Mouse (Mus musculus): ENCODE measurements at regions not wholly inside any gene's neighbourhood (a gene's known extent, or its start where the extent isn't known, plus 50 kb on each side); places are given as distances from the start of the nearest gene placed in this dataset.

DNA sequence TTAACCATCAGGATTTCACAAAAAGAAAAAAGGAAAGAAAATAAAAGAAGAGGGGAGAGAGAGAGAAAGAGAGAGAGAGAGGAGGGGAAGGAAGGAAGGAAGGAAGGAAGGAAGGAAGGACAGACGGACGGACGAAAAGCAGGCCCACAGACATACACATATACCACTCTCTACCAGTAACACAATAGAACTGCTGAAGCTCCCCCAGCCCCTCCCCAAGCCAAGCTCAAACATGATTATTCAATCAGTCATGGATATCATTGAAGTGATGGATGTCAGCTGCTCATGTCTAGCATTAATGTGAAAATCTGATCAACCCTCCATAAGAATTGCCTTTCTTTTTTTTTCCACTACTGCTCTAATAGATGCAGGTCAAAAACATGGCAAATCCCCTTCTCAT lies 161.2 kb downstream of the Mreg start:
- no peak for DNase-seq (ENCODE audit: extremely low spot score, low read depth, low spot score)

DNA sequence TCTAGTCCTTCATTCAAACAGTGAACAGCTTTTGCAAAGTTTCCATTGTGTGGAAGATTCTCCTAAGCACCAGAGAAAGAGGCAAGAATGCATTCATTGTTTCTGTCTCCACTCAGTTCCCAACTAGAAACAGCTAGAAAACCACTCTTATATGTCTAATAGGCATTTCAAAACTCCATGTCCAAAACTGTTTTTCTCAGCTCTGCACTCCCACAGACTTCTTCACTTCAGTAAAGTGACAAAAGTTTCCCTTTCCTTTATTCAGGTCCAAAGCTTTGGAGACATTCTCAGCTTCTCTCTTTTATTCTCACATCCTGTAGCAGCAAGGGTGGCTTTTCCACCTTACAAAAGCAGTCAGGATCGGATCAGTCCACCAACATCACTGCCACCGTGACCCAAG lies 166.0 kb downstream of the Mreg start:
- DNase-seq (ENCODE audit: extremely low spot score, low read depth, low spot score): no peak

DNA sequence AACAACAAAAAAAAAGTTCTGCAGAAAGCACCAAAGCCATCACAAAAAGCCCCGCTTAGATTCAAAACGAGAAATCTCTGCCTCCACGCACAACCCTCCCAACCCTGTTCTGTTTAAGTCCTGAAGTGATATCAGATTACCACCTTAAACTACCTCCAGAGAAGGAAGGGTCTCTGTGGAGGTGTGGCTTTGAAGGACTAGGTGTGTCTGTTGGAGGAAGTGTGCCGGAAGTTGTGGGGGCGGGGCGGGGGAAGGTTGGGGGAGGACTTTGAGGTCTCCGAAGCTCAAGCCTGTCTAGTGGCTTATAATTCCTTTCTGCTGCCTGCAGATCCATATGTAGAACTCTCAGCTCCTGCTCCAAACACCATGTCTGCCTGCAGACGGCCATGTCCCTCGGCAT lies 173.6 kb downstream of the Mreg start:
- no peak for DNase-seq (ENCODE audit: extremely low spot score, low read depth, low spot score)

DNA sequence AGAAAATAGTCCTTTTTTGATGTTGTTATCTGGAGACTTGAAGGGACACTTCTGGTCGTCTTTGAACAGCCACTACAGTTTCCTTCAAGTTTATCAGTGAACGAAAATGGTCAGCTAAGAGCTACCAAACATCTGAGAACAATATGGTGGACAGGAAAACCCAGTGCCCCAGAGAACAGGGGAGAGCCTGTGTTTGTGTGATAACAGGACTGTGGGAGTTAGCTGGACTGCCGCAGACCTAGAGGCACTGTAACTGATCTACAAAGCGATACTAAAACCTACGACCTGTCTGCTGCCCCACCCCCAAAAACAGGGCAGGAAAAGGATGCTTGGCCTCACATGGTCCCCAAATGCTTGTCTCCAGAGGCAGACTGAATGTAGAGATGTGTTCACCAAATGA lies 175.5 kb downstream of the Mreg start:
- no peak for DNase-seq (ENCODE audit: extremely low spot score, low read depth, low spot score)

DNA sequence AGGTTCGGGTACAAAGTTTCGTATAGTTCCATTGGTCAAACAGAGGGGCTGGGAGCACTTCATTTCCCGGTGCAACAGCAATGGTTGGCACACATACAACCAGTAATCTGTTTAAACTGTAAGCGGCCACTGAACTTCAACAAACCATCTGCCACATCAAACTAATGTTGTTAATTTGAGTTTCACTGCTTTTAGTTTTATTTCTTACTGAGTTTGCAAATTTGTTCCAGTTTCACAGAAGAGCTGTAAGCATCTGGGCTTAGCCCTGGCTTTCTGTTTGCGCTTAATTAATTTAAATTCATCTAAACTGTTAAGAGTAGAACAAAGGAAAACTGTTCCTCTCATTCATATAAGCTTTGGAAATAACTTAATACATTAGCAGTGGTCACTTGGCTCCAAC lies 176.0 kb downstream of the Mreg start:
- no peak for DNase-seq (ENCODE audit: extremely low spot score, low read depth, low spot score)

DNA sequence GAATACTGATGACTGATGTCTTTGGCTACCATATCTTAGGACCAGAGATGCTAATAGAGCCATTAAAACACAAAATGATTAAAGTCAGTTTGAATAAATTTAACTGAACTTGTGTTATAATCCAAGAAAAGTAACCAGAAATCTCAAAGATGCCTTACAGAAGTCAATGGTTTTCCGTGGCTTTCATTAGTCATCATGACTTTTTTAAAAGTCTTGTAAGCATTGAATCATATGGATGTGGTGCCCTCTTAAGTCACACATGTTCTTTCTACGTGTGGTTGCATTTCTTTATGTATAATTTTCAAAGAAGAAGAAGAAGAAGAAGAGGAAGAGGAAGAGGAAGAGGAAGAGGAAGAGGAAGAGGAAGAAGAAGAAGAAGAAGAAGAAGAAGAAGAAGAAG lies 178.2 kb downstream of the Mreg start:
- no peak for DNase-seq (ENCODE audit: extremely low spot score, low read depth, low spot score)

DNA sequence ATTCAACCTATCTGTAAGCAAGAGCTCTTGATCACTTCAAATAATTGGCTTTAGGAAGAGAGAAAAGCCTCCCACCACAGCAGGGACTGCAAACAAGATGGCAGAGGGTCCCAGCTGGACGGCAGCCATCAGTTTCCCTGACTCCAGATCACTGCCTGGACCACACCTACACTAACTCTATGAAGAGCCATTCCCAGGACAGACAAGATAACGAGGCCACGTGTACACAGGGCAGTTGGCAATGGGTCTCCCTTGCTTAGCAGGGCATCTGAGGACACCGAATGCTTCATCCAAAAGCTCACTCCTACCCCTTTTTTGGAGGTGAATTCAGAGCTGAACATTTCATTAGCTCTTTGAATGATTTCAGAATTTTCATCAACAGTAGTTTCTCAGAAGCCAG lies 179.9 kb downstream of the Mreg start:
- no peak for DNase-seq (ENCODE audit: extremely low spot score, low read depth, low spot score)

DNA sequence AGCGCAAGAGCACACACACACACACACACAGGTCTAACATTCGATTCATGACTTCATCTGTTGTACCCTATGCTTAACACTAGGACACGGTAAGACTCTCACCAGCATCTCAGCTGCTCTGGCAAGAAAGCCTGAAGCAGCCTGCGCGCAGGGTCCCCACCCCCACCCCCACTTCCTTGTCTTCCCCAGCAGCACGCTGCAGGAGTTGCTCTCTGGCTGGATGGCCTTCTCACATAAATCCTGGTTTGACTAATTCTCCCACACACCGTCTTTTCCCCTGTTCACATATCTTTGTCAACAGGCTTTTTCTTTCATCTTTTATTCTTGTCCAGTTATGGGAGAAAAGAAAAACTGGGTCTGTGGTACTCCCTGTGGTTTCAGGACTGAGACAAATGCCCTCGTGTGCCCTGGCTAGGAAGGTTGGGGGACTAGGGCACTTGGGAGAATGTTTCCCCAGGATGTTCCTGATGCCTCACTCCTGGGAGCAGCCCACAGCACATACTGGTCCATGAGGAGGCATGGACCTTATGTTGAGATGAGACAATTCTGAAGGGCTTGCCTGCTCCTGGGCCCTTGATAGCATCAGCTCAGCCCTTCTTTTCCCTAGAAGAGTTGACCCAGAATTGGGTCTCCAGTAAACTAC lies 181.2 kb downstream of the Mreg start:
- DNase-seq (ENCODE audit: extremely low spot score, low read depth, low spot score): no peak

DNA sequence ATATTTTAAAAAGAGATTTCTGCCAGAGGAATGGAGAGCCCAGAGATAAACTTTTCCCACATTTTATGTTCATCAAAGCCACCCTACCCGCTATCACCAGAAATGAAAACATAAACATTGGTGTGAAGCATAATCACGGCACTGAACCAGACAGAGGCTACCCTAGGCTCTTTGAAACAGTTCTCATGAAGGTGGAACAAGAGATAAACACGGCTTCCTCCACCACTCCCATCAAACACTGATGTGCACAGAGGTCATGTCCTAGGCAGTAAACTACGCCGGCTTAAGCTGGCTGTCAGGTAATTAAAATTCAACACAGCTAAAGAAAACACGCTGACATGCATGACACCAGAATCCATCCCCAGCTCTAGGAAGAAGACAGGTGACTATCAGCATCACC lies 182.5 kb downstream of the Mreg start:
- no peak for DNase-seq (ENCODE audit: extremely low spot score, low read depth, low spot score)

DNA sequence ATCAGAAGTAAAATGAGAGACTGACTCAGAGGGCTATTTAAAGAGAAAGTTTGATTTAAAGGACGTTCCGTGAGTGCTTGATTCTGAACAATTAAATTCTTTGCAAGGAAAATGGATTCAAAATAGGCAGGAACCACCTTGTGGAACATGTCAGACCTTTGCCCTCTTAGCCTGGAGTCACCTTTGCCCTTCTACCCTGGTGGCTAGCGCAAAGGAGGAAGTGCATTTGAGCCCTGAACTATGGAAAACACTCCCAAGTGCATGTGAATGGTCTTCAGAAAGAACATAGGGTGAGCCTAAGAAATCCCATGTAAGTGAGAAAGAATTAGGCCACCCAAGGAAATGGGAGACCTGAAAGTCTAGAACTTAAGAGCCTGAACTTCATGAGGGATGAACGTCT lies 185.2 kb downstream of the Mreg start:
- no peak for DNase-seq (ENCODE audit: extremely low spot score, low read depth, low spot score)

DNA sequence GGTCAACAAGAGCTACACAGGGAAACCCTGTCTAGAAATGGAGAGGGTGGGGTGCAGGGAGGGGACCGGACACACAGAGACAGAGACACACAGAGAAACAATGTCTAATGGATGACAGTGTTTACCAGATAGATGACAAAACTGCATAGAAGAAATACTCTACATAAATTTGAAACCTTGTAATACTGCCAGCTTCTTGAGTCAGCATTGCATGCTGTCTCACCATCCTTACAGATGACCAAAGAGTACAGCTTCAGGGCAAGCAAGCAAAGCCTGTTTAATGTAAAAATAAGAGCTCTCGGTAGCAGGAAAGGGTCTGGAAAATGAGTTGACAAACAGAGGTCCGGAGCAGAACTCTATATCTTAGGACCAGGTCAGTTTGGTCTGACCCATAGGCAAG lies 189.5 kb downstream of the Mreg start:
- no peak for DNase-seq (ENCODE audit: extremely low spot score, low read depth, low spot score)

DNA sequence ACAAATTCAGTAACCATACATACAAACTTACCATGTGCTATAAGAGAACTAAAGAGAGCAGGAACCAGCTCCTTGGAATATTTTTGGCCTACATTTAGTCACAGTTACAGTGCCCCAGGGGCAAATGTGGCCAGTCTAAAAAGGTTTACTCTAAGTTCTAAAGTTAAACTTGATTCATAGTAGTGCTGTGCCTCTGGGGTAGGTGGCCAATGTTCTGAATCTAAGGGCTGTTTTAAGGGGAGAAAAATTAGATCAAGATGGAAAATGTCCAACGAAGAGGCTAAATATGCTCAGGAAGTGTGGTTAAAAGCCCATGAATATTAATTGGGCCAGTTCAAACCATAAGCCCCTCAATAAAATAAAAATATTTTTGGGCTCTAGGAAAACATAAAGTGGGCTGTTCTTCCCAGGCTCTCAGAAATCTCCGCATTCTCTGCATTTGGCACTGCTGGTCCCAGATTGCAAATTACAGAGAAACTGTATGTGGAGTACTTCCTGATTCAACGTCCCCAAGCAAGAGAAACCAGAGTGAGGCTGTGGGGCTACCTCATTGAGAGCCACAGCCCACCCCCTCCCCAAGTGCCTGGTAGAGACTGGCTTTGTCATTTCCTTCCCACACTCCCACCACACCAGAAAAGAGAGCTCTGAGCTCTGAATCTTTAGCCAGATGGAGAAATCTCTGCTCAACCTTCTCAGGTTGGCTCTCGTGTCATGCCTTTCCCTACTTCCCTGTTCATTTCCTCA lies 193.5 kb downstream of the Mreg start:
- no peak for DNase-seq (ENCODE audit: extremely low spot score, low read depth, low spot score)

DNA sequence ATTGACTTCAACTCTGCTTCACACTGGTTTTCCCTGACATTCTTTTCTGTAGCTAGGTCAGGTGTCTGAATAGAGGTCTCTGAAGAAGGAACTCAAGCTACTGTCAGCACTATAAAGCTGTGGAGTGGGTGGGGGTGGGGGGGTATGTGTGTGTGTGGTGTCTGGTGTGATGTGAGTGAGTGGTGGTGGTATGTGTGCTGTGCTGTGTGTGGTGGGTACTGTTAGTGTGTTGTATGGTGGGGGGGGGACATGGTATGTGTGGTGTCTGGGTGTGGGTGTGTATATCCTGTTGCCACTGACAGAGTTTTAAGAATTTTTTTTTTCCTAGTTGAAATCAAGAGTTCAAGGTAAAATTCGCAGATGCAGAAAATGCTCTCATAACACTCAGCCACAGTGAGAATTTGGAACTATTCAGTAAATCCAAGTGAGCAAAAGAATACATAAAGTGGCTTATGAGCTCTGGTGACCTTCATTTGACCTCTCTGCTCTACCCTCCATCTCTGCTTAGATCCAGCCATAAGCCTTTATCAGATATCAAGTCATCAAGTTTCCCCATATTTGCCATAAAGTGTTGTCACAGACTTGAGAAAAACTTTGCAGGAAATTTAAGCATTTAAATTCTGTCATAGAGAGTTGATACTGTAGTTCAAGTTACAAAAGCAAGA lies 194.2 kb downstream of the Mreg start:
- DNase-seq (ENCODE audit: extremely low spot score, low read depth, low spot score): no peak

DNA sequence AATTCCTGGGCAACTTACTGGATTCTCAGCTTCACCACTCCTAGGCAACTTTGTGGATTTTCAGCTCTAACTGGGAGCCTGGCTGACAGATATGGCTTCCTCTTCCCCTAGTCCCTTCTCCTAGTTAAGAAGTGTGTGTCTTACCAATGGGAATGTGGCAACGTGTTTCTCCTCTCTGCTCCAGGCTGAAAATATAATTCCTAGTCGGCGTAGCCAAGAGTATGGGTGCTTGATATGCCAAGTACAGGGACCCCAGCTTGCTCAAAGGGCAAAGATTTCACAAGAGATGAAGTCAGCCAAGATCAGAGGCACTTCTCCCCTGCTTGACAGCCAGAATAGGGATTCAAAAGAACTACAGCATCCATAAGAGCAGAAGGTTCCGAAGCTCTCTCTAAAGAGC lies 196.6 kb downstream of the Mreg start:
- DNase-seq (ENCODE audit: extremely low spot score, low read depth, low spot score): no peak

DNA sequence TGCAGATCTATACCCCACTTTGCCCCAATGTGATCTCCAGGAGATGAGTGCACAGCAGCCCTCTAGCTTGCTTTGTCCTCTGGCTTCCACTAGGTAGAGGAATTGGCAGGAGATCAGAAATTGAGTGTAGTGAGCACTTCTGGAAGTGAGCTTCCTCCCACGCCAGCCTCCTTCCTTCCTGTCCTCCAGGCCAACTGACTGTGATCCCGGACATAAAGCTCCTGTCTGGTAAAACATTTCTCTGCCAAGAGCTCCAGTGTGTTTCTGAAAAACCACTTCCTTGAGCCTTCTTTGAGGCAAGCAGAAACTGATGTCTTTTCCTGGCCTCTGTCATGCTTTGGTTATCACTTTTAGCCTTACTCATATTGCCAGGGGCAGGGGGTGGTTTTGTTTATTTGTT lies 197.5 kb downstream of the Mreg start:
- DNase-seq (ENCODE audit: extremely low spot score, low read depth, low spot score): no peak

DNA sequence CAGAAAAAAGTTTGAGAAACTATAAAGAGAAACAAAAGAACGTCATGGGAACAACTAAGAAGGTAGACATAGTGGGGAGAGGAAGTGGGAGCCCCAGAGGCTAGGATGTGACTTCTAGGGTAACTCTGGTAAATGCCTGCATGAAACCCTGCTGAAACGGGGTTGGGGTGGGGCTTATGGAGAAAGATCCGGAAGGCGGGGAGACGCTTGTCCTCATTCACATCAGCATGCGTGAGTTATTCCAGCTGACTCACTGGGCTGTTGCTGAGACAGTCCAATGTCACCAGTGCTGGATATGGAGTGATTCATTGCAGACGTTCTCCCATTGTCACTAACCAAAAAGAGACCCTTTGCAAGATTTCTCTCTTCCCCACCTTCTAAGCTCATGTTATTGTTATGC lies 198.2 kb downstream of the Mreg start:
- DNase-seq (ENCODE audit: extremely low spot score, low read depth, low spot score): no peak

DNA sequence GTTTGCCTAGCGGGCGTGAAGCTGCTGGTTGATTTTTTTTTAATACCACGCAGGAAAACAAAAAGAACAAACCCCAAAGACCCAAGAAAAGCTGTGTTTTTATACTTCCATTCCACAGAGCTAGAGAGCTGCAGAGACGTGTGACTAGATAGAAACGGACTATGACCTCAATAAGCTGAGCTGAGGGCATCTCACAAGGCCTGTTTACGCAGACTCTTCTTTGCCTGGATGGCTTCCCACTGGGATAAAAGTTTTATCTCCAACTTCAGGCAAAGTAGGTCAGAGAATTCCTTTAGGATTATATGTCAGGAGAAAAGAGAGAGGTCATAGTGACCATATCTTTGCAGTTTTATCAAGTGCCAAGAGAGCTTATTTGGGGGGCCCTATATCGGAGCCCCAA lies 199.4 kb downstream of the Mreg start:
- no peak for DNase-seq (ENCODE audit: extremely low spot score, low read depth, low spot score)

DNA sequence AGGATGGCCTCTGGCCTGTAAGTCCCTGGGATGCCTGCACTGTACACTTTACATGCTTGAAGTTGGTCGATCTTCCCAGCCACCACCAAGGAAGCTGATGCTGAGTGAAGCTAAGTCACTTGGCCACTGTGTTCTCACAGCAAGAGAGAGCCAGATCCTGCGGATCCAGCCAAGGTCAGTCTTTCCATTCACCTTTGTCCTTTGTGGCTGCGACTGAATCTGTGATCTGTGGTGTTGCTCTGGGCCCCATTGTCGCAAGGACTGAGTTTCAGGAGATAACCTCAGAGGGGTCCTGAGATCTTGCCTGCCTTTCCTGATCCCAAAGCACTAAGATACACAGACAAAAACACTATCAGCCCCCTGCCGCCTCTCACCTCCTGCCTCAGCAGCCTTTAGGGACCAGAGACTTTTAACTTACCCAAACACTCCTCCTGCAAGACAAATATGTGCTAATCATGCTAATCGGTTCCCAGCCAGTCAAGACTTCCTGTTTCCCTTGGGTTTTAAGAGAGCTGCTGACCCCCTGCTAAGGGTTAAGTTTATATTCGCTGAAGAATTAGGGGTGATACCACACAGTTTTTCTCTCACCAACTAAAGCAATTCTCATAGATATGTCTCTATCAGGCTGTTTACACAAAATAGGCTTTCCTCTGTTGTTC lies 202.7 kb downstream of the Mreg start:
- no peak for DNase-seq (ENCODE audit: extremely low spot score, low read depth, low spot score)

DNA sequence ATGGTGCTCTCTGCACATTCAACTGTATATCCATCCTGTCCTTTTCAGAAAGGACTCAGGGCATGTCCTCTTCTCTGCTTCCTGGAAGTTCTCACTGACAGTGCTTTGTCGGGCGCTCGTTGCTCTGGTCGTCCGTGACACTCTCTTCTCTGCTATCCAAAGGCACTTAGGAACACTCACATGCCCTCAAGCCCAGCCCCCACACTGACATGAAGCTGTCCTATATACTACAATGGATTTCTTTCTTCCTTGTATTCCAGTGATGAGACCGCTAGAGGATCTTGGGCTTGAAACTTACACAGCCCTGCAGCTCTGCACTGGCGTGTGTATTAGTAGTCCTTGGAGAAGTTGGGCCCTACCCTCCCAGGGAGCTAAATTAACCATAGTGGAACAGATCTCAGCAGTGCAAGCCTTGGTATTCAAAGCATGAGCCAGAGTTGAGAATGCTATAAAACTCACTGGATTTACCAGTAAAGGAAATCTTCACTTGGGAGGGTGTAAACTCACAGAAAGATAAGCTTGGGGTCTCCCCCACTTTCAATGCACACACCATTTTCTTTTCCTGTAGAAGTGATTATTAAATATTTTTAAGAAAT lies 205.3 kb downstream of the Mreg start:
- DNase-seq (ENCODE audit: extremely low spot score, low read depth, low spot score): no peak

DNA sequence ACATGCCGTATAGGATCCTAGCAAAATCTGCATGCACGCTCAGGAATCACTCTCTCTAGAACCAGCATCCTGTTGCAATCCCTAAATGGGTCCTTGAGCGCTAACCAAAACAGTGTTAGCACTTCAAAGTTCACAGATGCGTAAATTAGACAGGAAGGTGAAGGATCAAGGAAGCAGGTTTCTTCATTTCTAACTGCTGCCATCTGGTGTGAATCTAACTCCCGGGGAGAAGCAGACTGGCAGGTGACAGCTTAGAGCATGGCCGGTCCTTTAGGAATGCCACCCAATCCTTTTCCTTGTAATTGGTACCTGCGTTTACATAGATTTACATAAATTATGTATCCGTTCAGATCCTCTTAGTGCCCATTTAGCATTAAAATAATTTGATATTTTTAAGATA lies 206.2 kb downstream of the Mreg start:
- no peak for DNase-seq (ENCODE audit: extremely low spot score, low read depth, low spot score)

DNA sequence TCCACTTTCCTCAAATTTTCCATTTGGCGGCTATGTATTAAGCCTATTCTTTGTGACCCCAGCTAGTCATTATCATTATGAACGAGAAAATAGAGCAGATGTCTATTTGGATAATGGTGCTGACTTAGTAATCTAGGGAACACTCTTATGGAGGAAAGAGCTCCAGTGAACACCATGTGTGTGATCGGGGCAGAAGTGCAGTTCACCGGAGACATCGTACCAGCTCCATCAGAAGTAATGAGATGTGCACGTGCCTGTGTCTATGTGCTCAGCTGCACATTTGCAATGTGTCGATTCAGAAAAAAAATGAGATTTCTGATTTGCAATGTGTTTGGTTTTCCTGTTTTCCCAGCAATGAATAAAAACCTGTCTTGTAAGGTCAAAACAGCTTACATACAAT lies 206.6 kb downstream of the Mreg start:
- DNase-seq (ENCODE audit: extremely low spot score, low read depth, low spot score): no peak

Data from hindlimb bud, embryonic 11.5 days (tissue).